Mouse (Mus musculus) cerebellum, adult 2 months (tissue): ENCODE measurements around the gene Fam117b. TPM values are rescaled to one million over a fixed set of nuclear protein-coding genes. Genes with fewer than 3 reads are reported as not detected.

ENCODE experiments used
- DNase-seq, 2 experiments: peaks; one replicate each; pipeline ENCODE4 v3.0.0; 2021
- H3K27ac ChIP-seq: fragments of 200-500 bp; 2 replicates; pipeline ENCODE4 v1.5.1; 2012; ENCODE audit warnings: low read length, control low read depth, inconsistent platforms; ENCODE audit not compliant: insufficient read depth
- H3K27me3 ChIP-seq: fragments of 200-500 bp; 2 replicates; pipeline ENCODE4 v1.6.1; 2012; ENCODE audit warnings: inconsistent platforms, mild to moderate bottlenecking, low read length, moderate library complexity; ENCODE audit not compliant: control insufficient read depth, insufficient read depth
- H3K4me1 ChIP-seq: fragments of 200-500 bp; 2 replicates; pipeline ENCODE4 v1.6.1; 2011; ENCODE audit warnings: low read length; ENCODE audit not compliant: control insufficient read depth, insufficient read depth
- H3K4me3 ChIP-seq: fragments of 200-500 bp; replicated peaks from 2 replicates; pipeline ENCODE3; 2011; ENCODE audit warnings: mild to moderate bottlenecking, low read depth, low read length, control low read depth; ENCODE audit not compliant: insufficient read depth
- CTCF ChIP-seq: fragments of 200-500 bp; IDR thresholded peaks from 2 replicates; pipeline ENCODE4 v1.5.1; 2011; ENCODE audit warnings: low read depth, mild to moderate bottlenecking, control low read depth, low read length, moderate library complexity, borderline replicate concordance; ENCODE audit not compliant: insufficient read depth
- POLR2A ChIP-seq: fragments of 200-500 bp; IDR thresholded peaks from 2 replicates; pipeline ENCODE4 v1.6.1; 2011; ENCODE audit warnings: low read length, control low read depth, borderline replicate concordance; ENCODE audit not compliant: insufficient read depth
- WGBS: fragments of 180-500 bp; shearing (Covaris S2); methylation state at CpG from one replicate; pipeline ENCODE4 v1.1.7; 2018; 5-methylcytosine and 5-hydroxymethylcytosine counted together
- polyA plus RNA-seq: library from polyadenylated mRNA; depleted of rRNA; stranded (reverse); fragments of >200 nt; gene quantifications from 2 replicates; pipeline ENCODE4 v1.2.3, GENCODE M21; 2012

Gene Fam117b
- polyA plus RNA-seq, 1 experiment, result 27.9 TPM

DNA sequence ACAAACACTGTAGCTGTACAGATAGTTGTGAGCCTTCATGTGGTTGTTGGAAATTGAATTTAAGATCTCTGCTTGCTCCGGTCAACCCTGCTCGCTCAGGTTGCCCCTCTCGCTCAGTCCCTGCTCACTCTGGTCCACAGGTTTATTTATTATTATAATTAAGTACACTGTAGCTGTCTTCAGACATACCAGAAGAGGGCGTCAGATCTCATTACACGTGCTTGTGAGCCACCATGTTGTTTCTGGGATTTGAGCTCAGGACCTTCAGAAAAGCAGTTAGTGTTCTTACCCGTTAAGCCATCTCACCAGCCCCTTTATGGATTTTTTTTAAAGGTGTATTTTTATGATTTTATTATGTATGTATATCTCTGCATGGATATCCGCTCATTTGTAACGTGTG lies 20.0 kb upstream of the Fam117b start:
- WGBS, result 85% methylated on average over 8 of the region's 8 CpGs
- no peak for DNase-seq
- no peak overlapping the region for H3K4me3 ChIP-seq
- no peak overlapping the region for H3K27ac ChIP-seq
- TF ChIP-seq CTCF (no peak), POLR2A (no peak)
- H3K4me1 ChIP-seq, result no peaks in the 10 kb centered on the region
- no peaks in the 10 kb centered on the region for H3K27me3 ChIP-seq

DNA sequence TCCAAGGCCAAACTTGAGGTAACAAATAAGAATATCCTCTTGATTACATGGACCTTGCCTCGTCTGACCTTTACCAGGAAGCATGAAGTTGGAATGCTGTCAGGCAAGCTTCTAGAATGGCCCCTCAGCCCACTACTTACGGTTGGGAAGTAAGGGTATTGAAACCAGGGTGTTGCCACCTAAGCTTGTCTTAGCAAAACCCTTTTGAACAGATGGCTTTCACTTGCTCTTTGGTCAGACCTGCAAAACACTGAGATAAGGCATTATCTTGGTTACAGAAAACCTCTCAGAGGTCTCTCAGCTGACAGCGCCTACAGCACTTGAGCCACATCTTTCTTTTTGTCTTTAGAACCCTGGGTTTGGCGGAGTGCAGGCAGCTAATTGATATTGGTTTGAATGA lies 18.8 kb upstream of the Fam117b start:
- Histone ChIP-seq H3K27ac (no peak overlapping the region), H3K4me1 (no peaks in the 10 kb centered on the region), H3K4me3 (no peak overlapping the region), H3K27me3 (no peaks in the 10 kb centered on the region)
- whole genome bisulfite sequencing, result 91% methylated on average over 4 of the region's 4 CpGs
- DNase-seq, result no peak
- TF ChIP-seq CTCF, result no peak
- TF ChIP-seq POLR2A, result no peak

DNA sequence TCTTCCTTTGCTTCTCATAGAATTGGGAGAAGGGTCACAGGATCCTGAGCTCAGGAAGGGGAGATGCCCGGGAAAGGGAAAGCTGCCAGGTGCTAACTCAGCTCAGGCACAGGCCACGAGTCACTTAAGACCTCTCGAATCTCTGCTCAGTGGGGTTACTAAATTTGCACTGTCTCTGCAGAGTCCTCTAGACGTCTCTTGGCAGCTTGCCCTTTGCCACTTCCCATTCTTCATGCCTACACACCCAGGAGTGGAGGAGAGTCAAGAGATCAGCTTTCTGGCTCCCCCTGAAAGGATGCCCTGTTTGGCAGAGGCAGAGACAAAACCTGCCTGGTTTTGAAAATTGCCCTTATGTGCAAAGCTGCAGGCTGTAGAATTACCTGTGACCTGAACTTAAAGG lies 17.4 kb upstream of the Fam117b start:
- Histone ChIP-seq H3K27ac (no peak overlapping the region), H3K27me3 (no peaks in the 10 kb centered on the region), H3K4me3 (no peak overlapping the region), H3K4me1 (no peaks in the 10 kb centered on the region)
- DNase-seq, result no peak
- WGBS, result 11% methylated on average over 4 of the region's 4 CpGs
- TF ChIP-seq POLR2A (no peak), CTCF (no peak)

DNA sequence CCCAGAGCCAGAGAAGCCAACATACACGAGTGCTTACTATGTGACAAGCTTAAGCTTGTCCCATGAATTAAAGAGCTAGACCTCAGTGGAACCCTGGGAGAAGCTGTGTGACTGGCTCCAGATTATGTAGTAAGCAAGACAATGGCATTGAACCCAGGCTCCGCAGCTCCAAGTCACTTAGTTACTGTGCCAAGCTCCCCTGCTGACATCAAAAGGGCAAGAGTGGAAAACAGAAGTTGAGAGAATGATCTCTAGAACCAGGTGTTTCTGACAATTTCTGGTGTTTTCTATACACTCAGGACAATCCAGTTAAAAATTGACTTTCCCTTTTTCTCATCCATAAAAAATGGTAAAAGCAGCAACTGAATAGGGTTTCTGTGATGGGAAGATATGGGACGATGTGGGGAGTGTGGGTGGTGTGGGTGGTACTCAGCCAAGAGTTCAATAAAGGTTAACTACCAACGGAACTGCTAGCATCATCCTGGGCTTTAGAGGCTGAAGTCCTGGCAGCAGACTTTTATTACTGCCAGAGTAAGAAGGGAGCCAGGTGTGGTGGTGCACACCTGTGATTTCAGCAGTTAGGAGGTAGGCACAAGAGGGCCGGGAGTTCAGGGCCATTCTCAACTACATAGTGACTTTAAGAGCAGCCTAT lies 15.5 kb upstream of the Fam117b start:
- Histone ChIP-seq H3K27ac (no peak overlapping the region), H3K4me3 (no peak overlapping the region), H3K27me3 (no peaks in the 10 kb centered on the region), H3K4me1 (no peaks in the 10 kb centered on the region)
- WGBS, result 44% methylated on average over 5 of the region's 5 CpGs
- no peak for DNase-seq
- TF ChIP-seq POLR2A (no peak), CTCF (no peak)

DNA sequence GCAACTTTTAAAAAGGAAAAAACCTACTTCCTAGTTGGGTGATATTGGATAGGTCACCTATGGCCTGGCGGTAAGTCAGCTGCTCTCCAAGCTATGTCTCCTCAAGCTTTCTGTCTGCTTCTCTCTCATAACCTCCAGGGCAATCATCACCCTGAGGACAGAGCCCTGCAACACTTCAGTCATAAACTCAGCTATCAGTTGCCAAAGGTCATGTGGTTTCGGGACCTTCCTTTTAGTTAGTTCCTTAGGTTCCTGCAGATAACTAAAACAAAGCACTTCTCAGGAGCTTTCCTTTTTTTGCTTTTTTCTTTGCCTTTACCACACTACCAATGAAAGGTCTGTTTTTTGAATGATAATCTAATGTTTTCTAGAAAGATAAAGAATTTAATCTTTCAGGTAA lies 13.1 kb upstream of the Fam117b start:
- H3K4me1 ChIP-seq, result no peaks in the 10 kb centered on the region
- no peaks in the 10 kb centered on the region for H3K27me3 ChIP-seq
- WGBS, result 95% methylated on average over 2 of the region's 2 CpGs
- no peak overlapping the region for H3K4me3 ChIP-seq
- no peak for DNase-seq
- TF ChIP-seq CTCF (no peak), POLR2A (no peak)
- H3K27ac ChIP-seq, result no peak overlapping the region

DNA sequence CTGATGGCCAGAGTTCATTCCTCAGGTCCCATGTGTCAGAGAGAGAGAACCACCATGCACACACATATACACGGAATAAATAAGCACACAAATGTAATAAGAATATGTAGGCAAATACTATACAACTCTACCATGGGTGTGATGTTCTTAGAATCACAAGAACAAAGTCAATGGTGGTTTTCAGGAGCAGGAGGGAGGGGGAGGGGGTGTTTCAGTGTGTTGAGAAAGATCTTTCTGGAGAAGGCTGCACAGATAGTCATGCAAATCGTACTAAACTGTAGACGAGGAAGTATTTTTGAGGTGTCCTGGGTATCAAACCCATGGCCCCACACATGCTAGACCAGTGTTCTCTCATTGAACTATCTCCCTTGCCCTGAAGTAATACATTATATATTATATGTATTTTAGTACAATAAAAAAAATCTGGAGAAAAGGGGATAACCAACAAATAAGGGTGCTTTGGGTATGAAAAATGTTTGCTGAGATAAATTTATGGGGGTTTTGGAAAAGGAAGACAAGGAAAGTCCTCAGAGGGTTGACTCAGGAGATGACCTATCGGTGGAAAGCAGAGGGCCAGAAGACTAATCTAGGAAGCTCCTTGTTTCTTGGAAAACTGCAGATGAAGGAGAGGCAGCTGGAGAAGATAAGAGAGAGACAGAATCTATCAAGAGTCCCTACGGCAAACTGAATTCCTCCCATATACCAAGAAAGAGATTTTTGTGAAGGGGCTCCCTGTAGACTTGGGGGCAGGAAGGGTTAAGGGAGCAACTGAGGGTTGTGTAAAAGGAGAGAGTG lies 11.5 kb upstream of the Fam117b start:
- WGBS, result 87% methylated on average over 5 of the region's 5 CpGs
- Histone ChIP-seq H3K4me3 (no peak overlapping the region), H3K27me3 (no peaks in the 10 kb centered on the region), H3K4me1 (no peaks in the 10 kb centered on the region), H3K27ac (no peak overlapping the region)
- no peak for DNase-seq
- TF ChIP-seq CTCF, result no peak
- no peak for TF ChIP-seq POLR2A

DNA sequence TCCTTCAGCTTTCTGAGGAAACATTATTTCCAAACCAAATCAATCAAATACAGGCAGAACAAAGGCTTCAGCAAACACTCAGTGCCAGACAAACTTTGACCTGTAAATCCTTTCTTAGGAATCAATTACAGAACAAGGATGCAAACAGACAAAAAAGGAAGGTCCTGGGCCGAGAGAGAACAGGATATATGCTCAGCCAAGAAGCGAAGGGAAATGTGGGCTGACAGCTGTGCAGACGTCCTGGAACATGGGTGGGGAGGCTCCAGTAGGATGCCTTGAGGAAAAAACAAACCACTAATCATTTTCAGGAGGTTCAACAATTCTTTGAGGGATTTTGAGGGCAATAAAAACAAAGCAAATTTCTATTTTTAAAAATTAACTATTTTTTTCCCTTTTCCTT lies 10.2 kb upstream of the Fam117b start:
- no peak for DNase-seq
- H3K4me1 ChIP-seq, result no peaks in the 10 kb centered on the region
- H3K27me3 ChIP-seq, result no peaks in the 10 kb centered on the region
- peak overlapping the region; percentile 13; the same call in 1 of the 2 replicates for H3K27ac ChIP-seq
- WGBS, result 47% methylated on average over 3 of the region's 3 CpGs
- no peak overlapping the region for H3K4me3 ChIP-seq
- TF ChIP-seq POLR2A (no peak), CTCF (no peak)

DNA sequence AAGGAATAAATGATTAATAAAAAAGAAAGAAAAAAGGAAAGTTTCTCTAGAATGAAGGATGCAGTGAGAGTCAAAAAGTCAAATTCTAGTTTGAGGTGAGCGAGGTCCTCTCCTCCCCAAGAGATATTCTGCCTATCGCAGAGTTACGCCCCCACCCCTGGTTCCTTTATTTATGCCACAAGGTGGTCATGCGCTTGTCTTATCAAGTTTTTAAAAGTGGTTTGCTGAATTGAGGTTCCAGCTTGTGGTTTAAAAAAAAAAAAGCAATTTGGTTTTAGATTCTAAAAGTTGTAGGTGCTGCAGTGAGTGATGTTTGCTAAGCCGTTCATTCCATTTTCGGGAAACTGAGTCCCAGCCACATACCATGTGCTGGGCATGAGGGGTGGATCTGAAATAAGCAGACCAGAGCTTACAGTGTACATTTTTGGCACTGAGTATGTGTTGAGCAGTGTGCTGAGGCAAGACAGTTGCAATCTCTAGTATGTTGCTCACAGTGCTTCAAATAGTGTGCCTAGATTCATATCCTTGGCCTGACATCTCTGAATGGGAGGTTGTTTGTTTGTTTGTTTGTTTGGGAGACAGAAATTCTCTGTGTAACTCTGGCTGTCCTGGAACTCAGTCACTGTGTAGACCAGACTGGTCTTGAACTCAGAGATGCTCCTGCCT lies 8.0 kb upstream of the Fam117b start:
- Histone ChIP-seq H3K27me3 (no peaks in the 10 kb centered on the region), H3K4me3 (no peak overlapping the region), H3K27ac (no peak overlapping the region), H3K4me1 (no peaks in the 10 kb centered on the region)
- TF ChIP-seq POLR2A, result no peak
- TF ChIP-seq CTCF, result no peak
- DNase-seq, result no peak
- WGBS, result 95% methylated on average over 6 of the region's 6 CpGs
